29 mouse cellular contexts compared by ENCODE assay signal in the genomic region with DNA sequence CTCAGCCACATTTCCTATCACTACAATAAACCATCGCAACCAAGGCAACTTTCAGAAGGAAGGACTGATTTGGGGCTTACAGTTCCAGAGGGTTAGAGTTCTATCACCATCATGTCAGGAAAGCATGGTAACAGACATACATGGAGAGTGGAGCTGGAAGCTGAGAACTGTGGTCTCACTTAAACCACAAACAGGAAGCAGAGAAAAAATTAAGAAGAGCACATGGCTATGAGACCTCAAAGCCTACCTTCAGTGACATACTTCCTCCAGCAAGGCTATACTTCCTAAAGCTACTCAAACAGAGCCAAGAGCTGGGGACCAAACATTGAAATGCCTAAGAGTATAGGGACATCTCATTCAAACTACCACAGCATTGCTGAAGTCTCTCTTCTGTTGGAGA. TPM values are rescaled to one million over a fixed set of nuclear protein-coding genes. Genes with fewer than 3 reads are reported as not detected.
A peak's percentile ranks its signal among the peaks of the same experiment; 100 is the strongest.
DNase-seq lines count a peak whose midpoint lies in the region; ATAC-seq and TF ChIP-seq lines count a peak whose summit lies in the region.
"Had no signal": no experiment of that assay in that cellular context is flagged by ENCODE, and none has a peak within 500 bp of the region (broad histone marks: within the 10 kb centered on the region; RNA-seq: fewer than 3 reads in every experiment).

No protein-coding gene starts in this region.

- TF ChIP-seq POLR2A in CH12.LX (IDR thresholded peaks at IDR 0.05; ENCODE audit: low read depth, low read length), result no peak

- H3K4me2 ChIP-seq in CH12.LX (ENCODE audit: insufficient read depth, low read depth, poor library complexity, severe bottlenecking), result no peak overlapping the region
- no peak overlapping the region for H3K4me2 ChIP-seq in kidney, embryonic 16.5 days (replicated peaks; ENCODE audit: low read depth, low read length)
- H3K4me2 ChIP-seq: embryonic facial prominence, embryonic 12.5 days; embryonic facial prominence, embryonic 15.5 days; heart, embryonic 12.5 days; heart, embryonic 15.5 days; hindbrain, embryonic 15.5 days had no signal

- H3K4me3 ChIP-seq in CH12.LX (replicated peaks in 1 of 3; ENCODE audit: low read depth in 2 of 3, low read length in 2 of 3, poor library complexity in 1 of 3), result no peak overlapping the region
- no peak overlapping the region for H3K4me3 ChIP-seq in kidney, embryonic 16.5 days (ENCODE audit: low read length)
- H3K4me3 ChIP-seq: embryonic facial prominence, embryonic 12.5 days; embryonic facial prominence, embryonic 15.5 days; gastrocnemius, adult 2 months; heart, embryonic 12.5 days; heart, embryonic 15.5 days; hindbrain, embryonic 15.5 days had no signal

- no peak for TF ChIP-seq CTCF in CH12.LX (conservative IDR thresholded peaks at IDR 0.05 in 1 of 2, IDR thresholded peaks at IDR 0.05 in 1 of 2; ENCODE audit: low read depth in 2 of 2, low read length in 2 of 2)

- in situ Hi-C loops in CH12.LX (cut with MboI; ENCODE audit: low pct_ligation_motif_present, low pct_unique_long_range_greater_than_20kb, low sequenced_read_pairs), result no loop called here

- dilution Hi-C loops in CH12.LX (cut with MboI; ENCODE audit: extremely low pct_ligation_motif_present, extremely low pct_unique_long_range_greater_than_20kb, low sequenced_read_pairs), result no loop called here

- ATAC-seq in hematopoietic stem cell, adult 5-6 weeks (replicated peaks in 1 of 2; ENCODE audit: insufficient read depth in 1 of 2, low FRiP score in 2 of 2, low TSS enrichment in 1 of 2, low read depth in 1 of 2, poor library complexity in 2 of 2, severe bottlenecking in 2 of 2), result peak; percentile 82 to 91
- ATAC-seq in kidney, embryonic 16.5 days (ENCODE audit: low FRiP score, low TSS enrichment), result no peak
- ATAC-seq: forebrain, embryonic 14.5 days; Patski had no signal

- TF ChIP-seq RAD21 in CH12.LX (IDR thresholded peaks at IDR 0.05; ENCODE audit: low read depth, low read length), result no peak

- H3K36me3 ChIP-seq in CH12.LX (replicated peaks in 1 of 2; ENCODE audit: control insufficient read depth in 1 of 2, insufficient read depth in 1 of 2, low read length in 1 of 2), result no peaks in the 10 kb centered on the region
- no peaks in the 10 kb centered on the region for H3K36me3 ChIP-seq in kidney, embryonic 16.5 days (ENCODE audit: insufficient read depth, low read length)
- H3K36me3 ChIP-seq: embryonic facial prominence, embryonic 12.5 days; embryonic facial prominence, embryonic 15.5 days; G1E; heart, embryonic 12.5 days; heart, embryonic 15.5 days; hindbrain, embryonic 15.5 days had no signal

- peak; percentile 24 for DNase-seq in 416B (ENCODE audit: low read depth)
- DNase-seq in CH12.LX (ENCODE audit: extremely low read depth), result no peak
- no peak for DNase-seq in lung, adult 18-20 months
- no peak for DNase-seq in natural killer cell, adult 2 months (ENCODE audit: low spot score in 2 of 2)
- DNase-seq: adrenal gland, postnatal 10 days; adrenal gland, postnatal 36 days; cerebellum, adult 18-20 months; cerebellum, adult 9-10 months; cerebellum, postnatal 14 days; forebrain, postnatal 0 days; gastrocnemius, adult 2 months; gastrocnemius, postnatal 14 days; heart, adult 18-20 months; heart, postnatal 10 days; heart, postnatal 36 days had no signal

- H3K9ac ChIP-seq in CH12.LX (ENCODE audit: insufficient read depth, low read depth), result no peak overlapping the region
- no peak overlapping the region for H3K9ac ChIP-seq in kidney, embryonic 16.5 days (replicated peaks; ENCODE audit: low read length)
- H3K9ac ChIP-seq: embryonic facial prominence, embryonic 12.5 days; embryonic facial prominence, embryonic 15.5 days; forebrain, postnatal 0 days; heart, embryonic 12.5 days; heart, embryonic 15.5 days; hindbrain, embryonic 15.5 days had no signal

- no peaks in the 10 kb centered on the region for H3K79me2 ChIP-seq in CH12.LX (replicated peaks; ENCODE audit: control insufficient read depth, extremely low read depth, insufficient read depth, poor library complexity, severe bottlenecking)

- H3K27ac ChIP-seq in CH12.LX (ENCODE audit: insufficient read depth, low read depth), result no peak overlapping the region
- H3K27ac ChIP-seq in kidney, embryonic 16.5 days (ENCODE audit: low read length), result no peak overlapping the region
- H3K27ac ChIP-seq: embryonic facial prominence, embryonic 12.5 days; embryonic facial prominence, embryonic 15.5 days; gastrocnemius, adult 2 months; heart, embryonic 15.5 days; hindbrain, embryonic 15.5 days had no signal

- WGBS in kidney, embryonic 16.5 days, result 58% methylated on average over 1 of the region's 1 CpGs

- TF ChIP-seq EP300 in CH12.LX (IDR thresholded peaks at IDR 0.05; ENCODE audit: low read length), result no peak

- no peaks in the 10 kb centered on the region for H3K9me3 ChIP-seq in CH12.LX (replicated peaks; ENCODE audit: low read length)
- no peaks in the 10 kb centered on the region for H3K9me3 ChIP-seq in kidney, embryonic 16.5 days (ENCODE audit: low read length)
- H3K9me3 ChIP-seq: embryonic facial prominence, embryonic 12.5 days; embryonic facial prominence, embryonic 15.5 days; G1E; heart, embryonic 12.5 days; heart, embryonic 15.5 days; hindbrain, embryonic 15.5 days had no signal

- peaks cover 0 to 10% of the 10 kb centered on the region in 2 experiments; a peak in 2 of 4 replicates for H3K4me1 ChIP-seq in CH12.LX (ENCODE audit: control insufficient read depth in 1 of 2, insufficient read depth in 2 of 2)
- H3K4me1 ChIP-seq in kidney, embryonic 16.5 days (ENCODE audit: insufficient read depth, low read length), result no peaks in the 10 kb centered on the region
- H3K4me1 ChIP-seq: embryonic facial prominence, embryonic 12.5 days; embryonic facial prominence, embryonic 15.5 days; heart, embryonic 12.5 days; heart, embryonic 15.5 days; hindbrain, embryonic 15.5 days had no signal

- H3K27me3 ChIP-seq in CH12.LX (replicated peaks), result no peaks in the 10 kb centered on the region
- H3K27me3 ChIP-seq in kidney, embryonic 16.5 days (ENCODE audit: insufficient read depth, low read length), result no peaks in the 10 kb centered on the region
- H3K27me3 ChIP-seq: embryonic facial prominence, embryonic 12.5 days; embryonic facial prominence, embryonic 15.5 days; heart, embryonic 12.5 days; heart, embryonic 15.5 days; hindbrain, embryonic 15.5 days had no signal

TF ChIP-seq in CH12.LX, 34 proteins besides CTCF, POLR2A, EP300 and RAD21:
- no peak for TF ChIP-seq MYC (IDR thresholded peaks at IDR 0.05; ENCODE audit: low read depth, low read length)
- TF ChIP-seq BHLHE40 (IDR thresholded peaks at IDR 0.05; ENCODE audit: low read depth, low read length), result no peak
- TF ChIP-seq MAX (IDR thresholded peaks at IDR 0.05; ENCODE audit: low read length), result peak; percentile 56; the same call in 1 of the 2 replicates
- no peak for TF ChIP-seq NRF1 (IDR thresholded peaks at IDR 0.05; ENCODE audit: low read depth, low read length)
- TF ChIP-seq NELFE (IDR thresholded peaks at IDR 0.05; ENCODE audit: low read depth, low read length), result no peak

RNA-seq across cellular contexts. Expression of gene Ankrd34c, which starts 20.3 kb away (rescaled TPM):
- total RNA-seq in CH12.LX (2012; rRNA removed) (not detected in 2 replicates), CH12.LX (2014; rRNA removed) (not detected in 2 replicates)
- not detected in 2 replicates for polyA plus RNA-seq in CH12.LX (2012; ENCODE audit: insufficient read length, low read depth)
- not detected in 2 replicates for total RNA-seq in hematopoietic stem cell, adult 5-6 weeks (2017)
- not detected in 2 replicates for polyA plus RNA-seq in kidney, embryonic 16.5 days (2015; fragmentation: Nextera tagmentation; extraction: Ambion mirVana)
- total RNA-seq: adrenal gland, adult 18-20 months; adrenal gland, postnatal 10 days; adrenal gland, postnatal 36 days; gastrocnemius, adult 2 months; gastrocnemius, postnatal 14 days; gastrocnemius, postnatal 4 days; heart, adult 18-20 months; heart, postnatal 10 days; heart, postnatal 36 days had no signal
- polyA plus RNA-seq: embryonic facial prominence, embryonic 15.5 days; forebrain, embryonic 11.5 days; G1E; heart, embryonic 12.5 days; heart, embryonic 15.5 days; hindbrain, embryonic 11.5 days; Patski had no signal

RNA-seq across cellular contexts. Expression of gene Tmed3, which starts 53.7 kb away (rescaled TPM):
- 71.5 and 84.0 TPM in 2 replicates for total RNA-seq in CH12.LX (2012; rRNA removed)
- total RNA-seq in CH12.LX (2014; rRNA removed), result 76.9 and 80.9 TPM in 2 replicates
- 55.0 and 55.4 TPM in 2 replicates for polyA plus RNA-seq in CH12.LX (2012; ENCODE audit: insufficient read length, low read depth)
- total RNA-seq in hematopoietic stem cell, adult 5-6 weeks (2017), result 79.0 and 101 TPM in 2 replicates
- polyA plus RNA-seq in kidney, embryonic 16.5 days (2015; fragmentation: Nextera tagmentation; extraction: Ambion mirVana), result 102 and 112 TPM in 2 replicates
